Mouse (Mus musculus) small intestine, adult 2 months (tissue): Measurements from ENCODE around the gene Vgll4. TPM values are rescaled to one million over a fixed set of nuclear protein-coding genes. Genes with fewer than 3 reads are reported as not detected.

Source experiments
- H3K27ac ChIP-seq: fragments of 200-500 bp; 2 replicates; pipeline ENCODE4 v1.5.1; 2012; ENCODE audit warnings: low read depth, low read length, control low read depth, inconsistent platforms; ENCODE audit not compliant: insufficient read depth
- H3K27me3 ChIP-seq: fragments of 200-500 bp; 2 replicates; pipeline ENCODE4 v1.6.1; 2012; ENCODE audit warnings: mild to moderate bottlenecking, moderate library complexity, low read length, inconsistent platforms; ENCODE audit not compliant: control insufficient read depth, insufficient read depth
- H3K36me3 ChIP-seq: fragments of 200-500 bp; 2 replicates; pipeline ENCODE4 v1.6.1; 2012; ENCODE audit warnings: mild to moderate bottlenecking, low read length, control low read depth, inconsistent platforms; ENCODE audit not compliant: control insufficient read depth, insufficient read depth
- H3K4me1 ChIP-seq: fragments of 200-500 bp; 2 replicates; pipeline ENCODE4 v1.6.1; 2012; ENCODE audit warnings: low read length, inconsistent platforms, mixed read lengths; ENCODE audit not compliant: control insufficient read depth, insufficient read depth, insufficient read length
- H3K4me3 ChIP-seq: fragments of 200-500 bp; 2 replicates; pipeline ENCODE4 v1.5.1; 2012; ENCODE audit warnings: low read depth, mild to moderate bottlenecking, control low read depth, inconsistent platforms, low read length, moderate library complexity
- CTCF ChIP-seq: fragments of 200-500 bp; IDR thresholded peaks from 2 replicates; pipeline ENCODE4 v1.5.1; 2012; ENCODE audit warnings: low read depth, mild to moderate bottlenecking, control low read depth, inconsistent platforms, low read length, moderate library complexity, mixed read lengths; ENCODE audit not compliant: insufficient replicate concordance, insufficient read length; ENCODE audit errors: extremely low read depth
- POLR2A ChIP-seq: fragments of 200-500 bp; IDR thresholded peaks from 2 replicates; pipeline ENCODE4 v1.6.1; 2012; ENCODE audit warnings: low read depth, mild to moderate bottlenecking, control low read depth, inconsistent platforms, low read length, moderate library complexity
- WGBS: fragments of 180-500 bp; shearing (Covaris S2); methylation state at CpG from one replicate; pipeline ENCODE4 v1.1.7; 2018; 5-methylcytosine and 5-hydroxymethylcytosine counted together
- polyA plus RNA-seq: library from polyadenylated mRNA; depleted of rRNA; stranded (reverse); fragments of >200 nt; gene quantifications from 2 replicates; pipeline ENCODE4 v1.2.3, GENCODE M21; 2012; rRNA removed

Gene Vgll4
- 35.8 and 48.1 TPM in 2 replicates for polyA plus RNA-seq

DNA sequence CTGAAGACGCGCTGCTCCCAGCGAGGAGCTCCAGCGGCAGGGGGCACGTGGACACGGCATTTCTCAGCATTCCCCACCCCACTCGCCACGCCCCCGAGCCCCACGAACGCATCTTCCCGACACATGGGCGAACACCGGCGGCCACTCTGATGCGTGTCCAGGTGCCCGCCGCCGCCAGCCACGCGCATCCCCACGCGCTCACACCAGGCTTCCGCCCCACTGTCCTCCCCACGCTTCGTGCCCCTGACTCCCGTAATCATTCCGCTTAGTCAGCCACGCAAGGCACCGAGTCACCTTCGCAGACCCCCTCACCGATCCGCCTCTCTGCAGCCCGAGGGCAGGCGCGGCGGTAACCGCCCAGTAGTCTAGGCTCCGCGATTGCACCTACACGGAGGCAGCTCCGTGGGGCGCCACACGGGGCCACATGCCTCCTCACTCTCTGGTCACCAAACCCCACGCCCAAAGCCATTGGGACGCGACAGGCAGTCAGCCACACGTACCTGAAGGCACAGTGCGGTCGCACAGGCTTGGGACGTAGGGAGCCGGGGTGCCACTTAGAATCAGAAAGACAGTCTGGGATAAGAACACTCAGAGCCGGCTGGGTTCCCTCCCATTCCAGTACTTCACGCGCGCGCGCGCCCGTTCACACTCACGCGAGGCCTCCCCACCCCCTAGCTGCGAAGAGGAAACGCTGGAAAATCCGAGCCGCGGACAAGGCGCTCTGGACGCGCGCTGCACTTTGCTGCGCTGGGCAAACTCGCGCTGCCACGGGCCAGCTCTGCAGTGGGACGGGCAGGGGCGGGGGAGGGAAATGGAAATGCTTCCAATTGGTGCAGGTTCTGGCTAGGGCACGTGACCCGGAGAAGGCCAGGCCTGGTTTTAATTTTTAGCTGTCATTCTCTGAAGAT lies at the start of gene Vgll4:
Vgll4 (minus strand) TSS at position 782 of the 908 bp plus-strand sequence.
- TF ChIP-seq POLR2A: peak; percentile 39; the same call in 1 of the 2 replicates
- TF ChIP-seq CTCF: no peak
- Histone ChIP-seq H3K4me3 (peak within 1 kb of the TSS; percentile 82), H3K27me3 (no peaks in the 10 kb centered on the region), H3K27ac (peak within 1 kb of the TSS; percentile 72), H3K4me1 (peaks cover 6% of the 10 kb centered on the region), H3K36me3 (no peaks in the 10 kb centered on the region)
- under 1% methylated on average over 79 of the region's 79 CpGs for WGBS

- Histone ChIP-seq H3K27me3 (no peaks in the 10 kb centered on the region), H3K4me3 (no peak overlapping the region), H3K36me3 (peaks cover 27% of the 10 kb centered on the region), H3K4me1 (peaks cover 8% of the 10 kb centered on the region; the same call in 1 of the 2 replicates), H3K27ac (no peak overlapping the region)
- 87% methylated on average over 13 of the region's 13 CpGs for WGBS
- no peak for TF ChIP-seq CTCF
- no peak for TF ChIP-seq POLR2A
Observed at GRCm38 (mm10) chr6:115015461-115015860, 45.7 kb upstream of the Vgll4 start.

DNA sequence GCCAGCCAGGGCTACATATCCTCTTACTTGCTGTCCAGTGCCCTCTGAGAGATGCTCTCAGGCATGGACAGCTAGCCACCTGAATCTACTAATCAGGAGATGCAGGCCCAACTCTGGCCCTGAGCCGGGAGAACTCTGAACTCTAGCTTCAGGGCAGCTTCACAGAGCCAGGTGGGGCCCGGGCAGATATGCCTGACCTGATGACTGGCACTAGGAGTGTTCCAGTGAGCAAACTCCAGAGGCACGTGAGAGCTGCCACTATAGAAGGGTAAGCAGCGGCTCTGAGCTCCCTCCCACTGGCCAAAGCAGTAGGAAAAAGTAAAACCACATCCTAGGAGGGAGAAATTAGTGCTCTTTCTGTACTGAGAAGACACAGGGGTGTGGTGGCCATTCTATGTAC lies 43.8 kb upstream of the Vgll4 start:
- WGBS: 31% methylated on average over 4 of the region's 4 CpGs
- no peak for TF ChIP-seq POLR2A
- no peak for TF ChIP-seq CTCF
- H3K36me3 ChIP-seq: peaks cover 19% of the 10 kb centered on the region
- H3K4me1 ChIP-seq: peaks cover 8% of the 10 kb centered on the region; the same call in 1 of the 2 replicates
- H3K27ac ChIP-seq: peak overlapping the region; percentile 36; the same call in 1 of the 2 replicates
- no peak overlapping the region for H3K4me3 ChIP-seq
- no peaks in the 10 kb centered on the region for H3K27me3 ChIP-seq

GRCm38 (mm10) chr6:115011792-115012191 lies 42.0 kb upstream of the Vgll4 start:
- no peak overlapping the region for H3K27ac ChIP-seq
- TF ChIP-seq CTCF (no peak), POLR2A (no peak)
- H3K27me3 ChIP-seq: no peaks in the 10 kb centered on the region
- peaks cover 12% of the 10 kb centered on the region for H3K36me3 ChIP-seq
- no peak overlapping the region for H3K4me3 ChIP-seq
- peaks cover 10% of the 10 kb centered on the region for H3K4me1 ChIP-seq
- WGBS: 76% methylated on average over 8 of the region's 8 CpGs

DNA sequence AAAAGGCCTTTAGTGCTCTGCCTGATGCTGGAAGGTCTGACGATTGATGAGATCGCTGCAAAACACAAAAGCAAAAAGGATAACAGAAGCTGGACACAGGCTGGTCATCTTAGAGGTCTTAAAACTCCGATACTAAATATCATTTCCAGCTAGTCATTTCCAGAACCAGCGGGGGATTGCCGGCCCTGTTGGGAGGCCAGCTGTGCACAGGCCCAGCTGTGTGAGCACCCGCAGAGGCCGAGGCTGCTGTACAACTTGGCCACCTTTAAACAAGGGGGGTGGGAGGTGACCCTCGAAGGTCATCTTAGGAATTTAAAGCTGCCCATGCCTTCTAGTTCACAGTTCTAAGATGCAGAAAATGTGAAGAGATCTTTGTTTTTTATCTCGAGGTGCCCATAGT lies 41.0 kb upstream of the Vgll4 start:
- H3K4me1 ChIP-seq: peaks cover 10% of the 10 kb centered on the region
- H3K27me3 ChIP-seq: no peaks in the 10 kb centered on the region
- H3K36me3 ChIP-seq: peaks cover 12% of the 10 kb centered on the region
- 88% methylated on average over 9 of the region's 9 CpGs for WGBS
- no peak overlapping the region for H3K27ac ChIP-seq
- TF ChIP-seq POLR2A (no peak), CTCF (no peak)
- no peak overlapping the region for H3K4me3 ChIP-seq

GRCm38 (mm10) chr6:115010304-115010703 lies 40.5 kb upstream of the Vgll4 start:
- Histone ChIP-seq H3K36me3 (peaks cover 12% of the 10 kb centered on the region), H3K4me1 (peaks cover 10% of the 10 kb centered on the region), H3K27ac (0 out of 2 replicates have a peak overlapping the region, but pooled peaks have one; percentile 32), H3K4me3 (no peak overlapping the region), H3K27me3 (no peaks in the 10 kb centered on the region)
- TF ChIP-seq POLR2A: no peak
- WGBS: 86% methylated on average over 9 of the region's 9 CpGs

DNA sequence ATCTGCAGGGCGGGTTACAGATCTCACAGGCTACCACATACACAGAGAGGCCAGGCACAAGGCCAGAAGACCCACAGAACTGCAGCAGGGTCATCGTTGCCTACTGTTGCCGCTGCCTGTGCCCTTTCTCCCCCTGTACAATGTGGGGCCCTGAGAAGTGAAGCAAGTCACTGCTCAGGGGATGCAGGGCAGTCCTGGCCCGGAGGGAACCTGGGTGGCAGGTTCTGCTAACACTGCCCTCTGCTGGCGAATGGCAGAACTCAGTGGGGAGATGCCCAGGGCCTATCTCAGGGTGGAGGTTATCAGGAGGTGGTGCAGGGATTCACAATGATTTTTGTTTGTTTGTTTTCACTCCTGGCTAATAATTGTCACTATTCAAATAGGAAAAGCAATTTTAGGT lies 37.9 kb upstream of the Vgll4 start:
- TF ChIP-seq POLR2A (no peak), CTCF (peak; percentile 89)
- no peaks in the 10 kb centered on the region for H3K27me3 ChIP-seq
- no peak overlapping the region for H3K4me3 ChIP-seq
- H3K27ac ChIP-seq: no peak overlapping the region
- H3K36me3 ChIP-seq: peaks cover 13% of the 10 kb centered on the region
- peaks cover 2% of the 10 kb centered on the region; the same call in 1 of the 2 replicates for H3K4me1 ChIP-seq
- WGBS: 28% methylated on average over 5 of the region's 5 CpGs
